Mouse (Mus musculus) gastrocnemius, postnatal 14 days (tissue): ENCODE data around the gene Prelid1. TPM values are rescaled to one million over a fixed set of nuclear protein-coding genes. Genes with fewer than 3 reads are reported as not detected.

Experiments
- DNase-seq: peaks from one replicate; pipeline ENCODE4 v3.0.0; 2021; ENCODE audit warnings: mixed read lengths
- intact Hi-C: fragments of 180-260 bp; cut with DNase I; formaldehyde crosslinking; loops from one replicate; pipeline ENCODE4 v1.15.1; 2025; ENCODE audit warnings: low total_unique reads
- total RNA-seq, 2 experiments: library from RNA; stranded (reverse); gene quantifications; 2 replicates each; pipeline ENCODE4 v1.2.3; 2021

Gene Prelid1
- total RNA-seq, 2 experiments from 2014 or later = 48.0 to 59.0 TPM

GRCm38 (mm10) chr13:55329683-55330566 lies 9.6 kb downstream of the Prelid1 start, which contains the start of gene Mxd3:
Mxd3 (minus strand) TSS chr13:55329823.
- peak; percentile 82 for DNase-seq
- intact Hi-C loops = no loop called here

- intact Hi-C loops = no loop called here
- DNase-seq = no peak
Observed at GRCm38 (mm10) chr13:55330567-55331400, 10.5 kb downstream of the Prelid1 start.

GRCm38 (mm10) chr13:55332331-55332730 lies 12.0 kb downstream of the Prelid1 start:
- intact Hi-C loops = no loop called here
- no peak for DNase-seq

- intact Hi-C loops = no loop called here
- DNase-seq = no peak
Observed at GRCm38 (mm10) chr13:55335701-55336100, 15.4 kb downstream of the Prelid1 start.

GRCm38 (mm10) chr13:55337341-55337975 lies 17.2 kb downstream of the Prelid1 start:
- intact Hi-C loops = no loop called here
- DNase-seq = no peak

GRCm38 (mm10) chr13:55338131-55339054 lies 18.1 kb downstream of the Prelid1 start:
- DNase-seq = no peak
- intact Hi-C loops = no loop called here

- intact Hi-C loops = no loop called here
- DNase-seq = no peak
Observed at GRCm38 (mm10) chr13:55339259-55339658, 19.0 kb downstream of the Prelid1 start.

GRCm38 (mm10) chr13:55342469-55342868 lies 22.2 kb downstream of the Prelid1 start:
- intact Hi-C loops = no loop called here
- DNase-seq = no peak

GRCm38 (mm10) chr13:55344286-55344685 lies 24.0 kb downstream of the Prelid1 start:
- DNase-seq = no peak
- intact Hi-C loops = no loop called here

- DNase-seq = no peak
- intact Hi-C loops = no loop called here
Observed at GRCm38 (mm10) chr13:55346745-55347144, 26.4 kb downstream of the Prelid1 start.

- intact Hi-C loops = no loop called here
- DNase-seq = no peak
Observed at GRCm38 (mm10) chr13:55361145-55361544, 40.8 kb downstream of the Prelid1 start.

- DNase-seq = peak; percentile 46
- intact Hi-C loops = no loop called here
Observed at GRCm38 (mm10) chr13:55361974-55362452, 41.7 kb downstream of the Prelid1 start.

GRCm38 (mm10) chr13:55362453-55363060 lies 42.3 kb downstream of the Prelid1 start, which contains the start of gene Lman2:
Lman2 (minus strand) TSS chr13:55362783.
- peak; percentile 96 for DNase-seq
- intact Hi-C loops = no loop called here

GRCm38 (mm10) chr13:55368401-55368800 lies 48.1 kb downstream of the Prelid1 start:
- DNase-seq = no peak
- intact Hi-C loops = no loop called here

- peak; percentile 17 for DNase-seq
- intact Hi-C loops = no loop called here
Observed at GRCm38 (mm10) chr13:55369531-55370114, 49.3 kb downstream of the Prelid1 start, which contains the start of gene Rgs14. Rgs14 (plus strand) TSS chr13:55369732.

GRCm38 (mm10) chr13:55370234-55370633 lies 49.9 kb downstream of the Prelid1 start:
- intact Hi-C loops = no loop called here
- no peak for DNase-seq

GRCm38 (mm10) chr13:55371007-55371681 lies 50.8 kb downstream of the Prelid1 start:
- DNase-seq = peak; percentile 26
- intact Hi-C loops = no loop called here
